Mouse (Mus musculus): Measurements from ENCODE around the gene Oas2. TPM values are rescaled to one million over a fixed set of nuclear protein-coding genes. Genes with fewer than 3 reads are reported as not detected.

Oas2 gene
- polyA plus RNA-seq, 1 experiment from 2014 or later = 0.12 TPM

Other genes with a start within 250 kb of the Oas2 start
- gene Plbd2, start 246.2 kb downstream of the Oas2 start, polyA plus RNA-seq (2014; fragmentation: Nextera tagmentation; extraction: Ambion mirVana) = 29.2 and 29.8 TPM in 2 replicates
- 1.6 and 2.7 TPM in 2 replicates for gene Slc8b1, start 238.7 kb downstream of the Oas2 start, polyA plus RNA-seq (2014; fragmentation: Nextera tagmentation; extraction: Ambion mirVana)
- 13.9 and 15.2 TPM in 2 replicates for gene Tpcn1, start 161.2 kb downstream of the Oas2 start, polyA plus RNA-seq (2014; fragmentation: Nextera tagmentation; extraction: Ambion mirVana)
- gene Iqcd, start 160.8 kb downstream of the Oas2 start, polyA plus RNA-seq (2014; fragmentation: Nextera tagmentation; extraction: Ambion mirVana) = 0.27 and 0.40 TPM in 2 replicates
- 11.6 and 13.5 TPM in 2 replicates for gene Rita1, start 137.3 kb downstream of the Oas2 start, polyA plus RNA-seq (2014; fragmentation: Nextera tagmentation; extraction: Ambion mirVana)
- 33.1 and 33.5 TPM in 2 replicates for gene Ddx54, start 137.1 kb downstream of the Oas2 start, polyA plus RNA-seq (2014; fragmentation: Nextera tagmentation; extraction: Ambion mirVana)
- not detected in 2 replicates for gene Cfap73, start 115.6 kb downstream of the Oas2 start, polyA plus RNA-seq (2014; fragmentation: Nextera tagmentation; extraction: Ambion mirVana)
- 0.16 and 0.48 TPM in 2 replicates for gene Rasal1, start 101.0 kb downstream of the Oas2 start, polyA plus RNA-seq (2014; fragmentation: Nextera tagmentation; extraction: Ambion mirVana)
- 3.0 and 3.5 TPM in 2 replicates for gene Dtx1, start 37.9 kb downstream of the Oas2 start, polyA plus RNA-seq (2014; fragmentation: Nextera tagmentation; extraction: Ambion mirVana)
- 0.03 TPM in 1 of 2 replicates, not detected in the other for gene Oas3, start 27.8 kb upstream of the Oas2 start, polyA plus RNA-seq (2014; fragmentation: Nextera tagmentation; extraction: Ambion mirVana)
- not detected in 2 replicates for gene Oas1e, start 45.7 kb upstream of the Oas2 start, polyA plus RNA-seq (2014; fragmentation: Nextera tagmentation; extraction: Ambion mirVana)
- gene Oas1c, start 62.7 kb upstream of the Oas2 start, polyA plus RNA-seq (2014; fragmentation: Nextera tagmentation; extraction: Ambion mirVana) = 0.28 and 0.41 TPM in 2 replicates
- not detected in 2 replicates for gene Oas1f, start 97.5 kb upstream of the Oas2 start, polyA plus RNA-seq (2014; fragmentation: Nextera tagmentation; extraction: Ambion mirVana)
- gene Oas1h, start 111.6 kb upstream of the Oas2 start, polyA plus RNA-seq (2014; fragmentation: Nextera tagmentation; extraction: Ambion mirVana) = not detected in 2 replicates
- gene Oas1g, start 137.8 kb upstream of the Oas2 start, polyA plus RNA-seq (2014; fragmentation: Nextera tagmentation; extraction: Ambion mirVana) = not detected in 2 replicates
- 0.57 and 0.68 TPM in 2 replicates for gene Oas1a, start 157.7 kb upstream of the Oas2 start, polyA plus RNA-seq (2014; fragmentation: Nextera tagmentation; extraction: Ambion mirVana)
- not detected in 2 replicates for gene Oas1d, start 164.7 kb upstream of the Oas2 start, polyA plus RNA-seq (2014; fragmentation: Nextera tagmentation; extraction: Ambion mirVana)